Mouse (Mus musculus): ENCODE results near the gene Ppp1r35.
A peak's percentile ranks its signal among the peaks of the same experiment; 100 is the strongest.

DNA sequence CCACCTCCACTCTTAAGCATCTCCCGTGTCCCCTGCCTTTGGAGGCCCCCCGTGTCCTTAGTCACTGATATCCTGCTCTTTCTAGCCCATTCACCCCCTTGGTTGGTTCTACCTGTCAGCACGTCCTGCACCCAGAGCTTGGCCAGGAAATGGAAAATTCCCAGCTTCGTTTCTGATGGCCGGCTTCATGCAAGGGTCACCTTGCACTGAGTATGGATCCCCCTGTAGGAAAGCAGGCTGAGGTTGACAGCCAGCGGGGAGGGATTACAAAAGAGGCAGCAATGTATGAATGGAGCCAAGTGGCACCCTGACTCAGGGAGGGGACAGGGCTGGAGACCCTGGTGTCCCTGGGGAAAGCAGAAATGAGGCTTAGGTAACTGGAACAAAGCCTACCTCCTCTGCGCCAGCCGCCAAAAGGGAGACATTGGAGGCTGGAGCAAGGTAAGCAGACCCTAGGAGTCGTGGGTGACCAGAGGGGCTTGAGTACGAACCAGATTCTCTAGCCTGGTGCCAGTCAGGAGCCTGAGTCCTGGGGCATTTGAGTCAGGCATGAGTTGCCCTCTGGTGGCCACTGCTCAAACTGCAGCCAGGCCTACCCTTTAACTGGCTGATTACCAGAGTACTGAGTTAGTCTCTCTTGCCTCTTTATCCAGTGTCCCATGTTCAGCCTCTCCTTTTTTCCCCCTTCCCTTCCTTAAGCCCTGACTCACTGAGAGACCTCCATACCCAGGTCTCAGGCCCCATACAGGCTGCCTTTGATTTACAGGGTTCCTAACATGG is 21.6 kb upstream of the Ppp1r35 start:
- TF ChIP-seq ZNF384 (IDR thresholded peaks at IDR 0.05; ENCODE audit: low read depth, low read length) = no peak
- TF ChIP-seq ZC3H11A (IDR thresholded peaks at IDR 0.05; ENCODE audit: borderline replicate concordance, low read depth, low read length) = peak; percentile 89
- no peak for TF ChIP-seq CHD2 (IDR thresholded peaks at IDR 0.05; ENCODE audit: low read depth, low read length)
- TF ChIP-seq MAFK (IDR thresholded peaks at IDR 0.05; ENCODE audit: insufficient read depth, low read depth, low read length) = no peak
- no peak for TF ChIP-seq HCFC1 (IDR thresholded peaks at IDR 0.05; ENCODE audit: borderline replicate concordance, insufficient read depth, low read length)
